Mouse (Mus musculus) intestine, embryonic 15.5 days (tissue): Measurements from ENCODE around the gene Runx1. TPM values are rescaled to one million over a fixed set of nuclear protein-coding genes. Genes with fewer than 3 reads are reported as not detected.
A peak's percentile ranks its signal among the peaks of the same experiment; 100 is the strongest.

ENCODE experiments used
- ATAC-seq: fragments of 200-750 bp; cut with Nextera tagmentation; 2 replicates; pipeline ENCODE4 v1.8.0; 2017; ENCODE audit warnings: moderate TSS enrichment, moderate library complexity
- H3K27ac ChIP-seq: fragments of 300-500 bp; sonication (generic); 2 replicates; pipeline ENCODE4 v1.5.1; 2015; ENCODE audit warnings: mild to moderate bottlenecking, inconsistent platforms
- H3K27me3 ChIP-seq: fragments of 300-500 bp; sonication (generic); replicated peaks from 2 replicates; pipeline ENCODE4 v1.6.1; 2015; ENCODE audit warnings: inconsistent platforms
- H3K36me3 ChIP-seq: fragments of 300-500 bp; sonication (generic); 2 replicates; pipeline ENCODE4 v1.6.1; 2015; ENCODE audit warnings: inconsistent platforms
- H3K4me1 ChIP-seq: fragments of 300-500 bp; sonication (generic); replicated peaks from 2 replicates; pipeline ENCODE4 v1.6.1; 2015; ENCODE audit warnings: inconsistent platforms
- H3K4me2 ChIP-seq: fragments of 300-500 bp; sonication (generic); replicated peaks from 2 replicates; pipeline ENCODE4 v1.6.1; 2015; ENCODE audit warnings: mild to moderate bottlenecking, inconsistent platforms
- H3K4me3 ChIP-seq: fragments of 300-500 bp; sonication (generic); replicated peaks from 2 replicates; pipeline ENCODE4 v1.5.1; 2015; ENCODE audit warnings: inconsistent platforms
- H3K9ac ChIP-seq: fragments of 300-500 bp; sonication (generic); 2 replicates; pipeline ENCODE4 v1.6.1; 2015; ENCODE audit warnings: inconsistent platforms
- H3K9me3 ChIP-seq: fragments of 300-500 bp; sonication (generic); 2 replicates; pipeline ENCODE4 v1.6.1; 2016; ENCODE audit warnings: inconsistent platforms
- WGBS: fragments of 180-500 bp; shearing (Covaris S2); methylation state at CpG from one replicate; pipeline ENCODE4 v1.1.7; 2015; 5-methylcytosine and 5-hydroxymethylcytosine counted together
- polyA plus RNA-seq: library from polyadenylated mRNA; unstranded; fragments of >200 nt; fragmentation: Nextera tagmentation; extraction: Ambion mirVana; gene quantifications from 2 replicates; pipeline ENCODE4 v1.2.1, GENCODE M21; 2015

Runx1 gene
- polyA plus RNA-seq, 1 experiment from 2014 or later: 2.5 TPM

DNA sequence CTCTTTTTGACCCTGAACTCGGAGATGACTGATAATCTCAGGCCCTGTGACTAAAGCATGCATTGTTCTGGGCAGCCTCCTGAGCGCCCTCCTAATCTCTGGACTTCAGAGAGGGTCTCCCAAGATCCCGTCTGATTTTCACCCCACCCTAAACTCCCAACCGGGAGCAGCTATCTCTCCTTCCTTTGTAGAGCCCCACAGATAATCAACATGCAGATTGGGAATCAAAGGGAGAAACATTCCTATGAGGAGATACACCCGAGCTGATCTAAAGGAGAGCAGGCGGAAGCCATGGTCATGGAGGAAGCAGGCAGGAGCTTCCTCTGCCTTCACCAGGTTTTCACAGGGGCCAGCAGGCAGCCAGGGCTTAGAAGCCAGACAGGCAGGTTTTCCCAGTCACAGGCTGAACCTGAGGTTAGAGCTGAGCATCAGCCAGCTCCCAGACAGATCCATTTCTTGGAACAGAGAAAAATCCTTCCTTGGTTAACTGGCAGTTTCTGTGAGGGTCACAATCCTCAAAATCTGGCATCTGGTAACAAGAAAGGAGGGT, 140.1 kb downstream of the Runx1 start:
- no peak overlapping the region for H3K27ac ChIP-seq
- H3K27me3 ChIP-seq: peaks cover 6% of the 10 kb centered on the region; the same call in 1 of the 2 replicates
- WGBS: 45% methylated on average over 6 of the region's 6 CpGs
- 0 out of 2 replicates have a peak, but pooled peaks cover 11% of the 10 kb centered on the region for H3K4me1 ChIP-seq
- ATAC-seq: no peak
- no peak overlapping the region for H3K9ac ChIP-seq
- H3K9me3 ChIP-seq: no peaks in the 10 kb centered on the region
- H3K4me2 ChIP-seq: no peak overlapping the region; the same call in 1 of the 2 replicates
- no peak overlapping the region for H3K4me3 ChIP-seq
- H3K36me3 ChIP-seq: no peaks in the 10 kb centered on the region

DNA sequence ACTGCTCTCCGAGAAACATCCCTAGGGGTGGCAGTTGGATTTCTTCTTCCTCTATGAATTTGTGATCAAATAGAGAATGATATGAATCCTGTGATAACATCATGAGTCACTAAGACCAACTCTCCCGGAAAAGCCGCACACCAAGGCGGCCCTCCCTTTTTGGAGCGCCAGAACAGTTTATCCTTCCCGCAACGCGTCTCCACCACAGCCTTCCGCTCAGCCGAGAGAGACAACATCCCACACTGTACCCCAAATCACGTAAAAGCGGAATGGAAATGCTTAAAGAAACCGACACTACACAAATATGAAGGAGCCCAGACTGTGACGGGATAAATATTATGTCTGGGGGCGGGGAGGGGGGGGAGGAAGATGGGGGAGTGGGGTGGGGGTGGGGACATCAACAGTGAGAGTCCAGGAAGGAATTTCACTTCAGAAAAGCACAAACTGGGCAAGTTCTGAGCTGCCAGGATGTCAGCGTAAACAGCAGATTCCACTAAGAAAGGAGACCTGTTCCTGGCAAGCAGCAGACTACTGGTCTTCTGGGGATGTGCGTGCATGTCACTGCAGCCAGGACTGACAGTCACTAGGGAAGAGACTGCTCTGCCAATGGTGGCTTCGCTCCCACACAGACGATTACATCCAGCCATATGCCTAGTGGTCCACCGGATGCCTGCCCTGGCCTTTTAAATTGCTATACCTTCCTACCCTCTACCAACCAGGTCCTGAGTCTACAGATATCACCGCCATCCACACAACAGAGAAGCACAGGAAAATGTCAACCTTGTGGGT, 141.3 kb downstream of the Runx1 start:
- Histone ChIP-seq H3K9me3 (no peaks in the 10 kb centered on the region), H3K4me1 (0 out of 2 replicates have a peak, but pooled peaks cover 11% of the 10 kb centered on the region), H3K4me3 (no peak overlapping the region), H3K36me3 (no peaks in the 10 kb centered on the region), H3K9ac (no peak overlapping the region), H3K27me3 (peaks cover 4% of the 10 kb centered on the region; the same call in 1 of the 2 replicates), H3K27ac (0 out of 2 replicates have a peak overlapping the region, but pooled peaks have one; percentile 36), H3K4me2 (peak overlapping the region; percentile 33)
- 53% methylated on average over 21 of the region's 21 CpGs for WGBS
- ATAC-seq: no peak

DNA sequence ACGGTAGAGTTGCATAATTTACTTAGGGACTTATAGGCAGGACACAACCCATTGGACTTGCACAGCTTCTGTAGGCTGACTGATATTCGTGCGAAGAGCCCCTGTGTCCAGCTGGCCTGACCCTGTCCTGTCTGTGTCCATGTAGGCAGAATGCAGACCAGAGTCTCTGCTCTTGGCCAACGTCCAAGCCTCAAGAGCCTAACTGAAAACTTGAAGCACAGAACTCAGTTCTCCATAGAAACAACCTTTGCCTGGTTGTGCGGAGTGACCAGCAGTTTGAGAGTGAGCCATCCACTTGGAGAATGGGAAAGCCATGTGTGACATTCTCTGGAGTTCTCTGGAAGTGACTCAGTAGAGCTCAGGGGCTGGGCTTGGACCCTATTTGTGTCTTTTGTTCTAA, 149.3 kb downstream of the Runx1 start:
- Histone ChIP-seq H3K9me3 (no peaks in the 10 kb centered on the region), H3K9ac (no peak overlapping the region), H3K4me3 (no peak overlapping the region), H3K36me3 (no peaks in the 10 kb centered on the region), H3K4me1 (no peaks in the 10 kb centered on the region), H3K27me3 (no peaks in the 10 kb centered on the region), H3K4me2 (no peak overlapping the region), H3K27ac (no peak overlapping the region)
- WGBS: 69% methylated on average over 5 of the region's 5 CpGs
- no peak for ATAC-seq

DNA sequence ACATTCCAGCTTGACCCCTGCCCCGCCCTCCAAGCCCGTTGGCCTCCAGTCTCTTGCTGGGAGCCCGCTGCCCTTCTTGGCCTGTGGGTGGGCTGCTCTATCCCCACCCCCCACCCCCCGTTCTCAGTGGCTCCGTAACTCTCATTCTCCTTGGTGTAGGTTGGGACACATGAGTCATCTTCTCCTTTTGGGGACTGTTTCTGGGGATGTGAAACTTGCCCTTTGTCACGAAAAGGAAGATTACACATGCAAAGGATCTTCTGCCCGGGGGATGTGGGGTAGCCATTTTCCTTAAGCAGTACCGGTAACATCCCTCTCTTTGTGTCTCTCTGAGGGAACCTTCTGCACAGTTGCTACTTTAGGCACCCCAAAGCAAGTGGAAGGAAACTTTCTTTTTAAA, 150.3 kb downstream of the Runx1 start:
- WGBS: 59% methylated on average over 8 of the region's 8 CpGs
- Histone ChIP-seq H3K36me3 (no peaks in the 10 kb centered on the region), H3K27me3 (no peaks in the 10 kb centered on the region), H3K9ac (no peak overlapping the region), H3K4me3 (no peak overlapping the region), H3K4me1 (no peaks in the 10 kb centered on the region), H3K27ac (no peak overlapping the region), H3K4me2 (no peak overlapping the region), H3K9me3 (no peaks in the 10 kb centered on the region)
- no peak for ATAC-seq

DNA sequence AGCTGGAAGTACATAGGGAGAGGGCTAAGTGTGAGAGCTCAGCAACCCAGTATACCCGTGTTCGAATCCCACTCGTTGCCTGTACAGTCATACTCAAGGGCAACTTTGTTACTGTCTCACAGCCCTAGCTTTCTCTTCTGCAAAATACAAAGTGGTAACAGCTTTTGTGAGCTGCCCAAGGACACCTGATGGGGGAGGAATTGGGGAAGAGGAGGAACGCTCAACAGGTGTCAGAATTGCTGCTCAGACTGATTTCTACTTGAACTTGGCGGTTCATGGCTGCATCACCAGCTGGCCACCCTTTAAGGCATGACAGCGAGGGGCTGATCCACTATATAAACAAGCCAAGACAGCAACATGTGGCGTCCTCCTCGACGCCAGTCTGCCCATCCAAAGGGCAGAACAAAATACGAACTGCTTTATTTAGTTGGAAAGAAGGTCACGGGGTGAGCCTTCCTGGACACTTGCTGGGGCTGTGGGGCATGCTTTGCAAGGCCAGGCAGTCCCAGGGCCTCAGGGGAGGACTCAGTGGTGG, 151.0 kb downstream of the Runx1 start:
- Histone ChIP-seq H3K27me3 (no peaks in the 10 kb centered on the region), H3K4me2 (no peak overlapping the region), H3K9ac (no peak overlapping the region), H3K9me3 (no peaks in the 10 kb centered on the region), H3K4me1 (no peaks in the 10 kb centered on the region), H3K36me3 (no peaks in the 10 kb centered on the region), H3K4me3 (no peak overlapping the region), H3K27ac (no peak overlapping the region)
- ATAC-seq: no peak
- WGBS: 65% methylated on average over 11 of the region's 11 CpGs

DNA sequence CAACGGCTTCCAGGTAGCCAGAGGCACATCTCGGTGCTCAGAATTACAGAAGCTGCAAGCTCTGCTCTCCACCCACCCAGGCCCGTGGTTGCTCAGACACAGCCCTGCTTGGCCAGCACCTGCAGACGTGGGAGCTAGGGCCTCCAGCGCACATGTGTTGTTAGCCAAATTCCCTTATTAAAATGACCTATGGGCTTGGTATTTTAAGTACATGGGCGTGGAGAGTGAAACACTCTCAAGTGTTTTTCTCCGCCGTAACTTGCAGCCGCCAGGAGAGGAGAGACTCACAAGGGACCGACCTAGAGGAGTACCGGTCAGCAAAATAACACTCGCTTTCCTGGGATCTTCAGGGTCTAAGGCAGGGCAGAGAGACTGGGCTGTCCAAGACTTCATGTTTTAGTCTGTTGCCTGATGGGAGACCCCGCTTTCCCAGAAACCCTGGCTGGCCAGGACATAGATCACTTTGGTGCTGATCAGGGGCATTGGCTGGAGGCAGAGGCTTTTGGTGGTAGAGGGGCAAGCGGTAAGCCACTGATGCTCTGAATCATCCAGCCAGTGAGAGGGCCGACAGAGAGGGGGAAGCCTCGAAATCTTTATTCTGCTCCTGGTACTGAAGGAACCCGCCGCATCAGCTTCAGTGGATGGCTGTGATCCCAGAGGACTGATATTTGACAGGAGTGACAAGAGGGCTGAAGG, 151.7 kb downstream of the Runx1 start:
- 66% methylated on average over 18 of the region's 18 CpGs for WGBS
- Histone ChIP-seq H3K27me3 (no peaks in the 10 kb centered on the region), H3K4me3 (no peak overlapping the region), H3K4me1 (no peaks in the 10 kb centered on the region), H3K27ac (no peak overlapping the region), H3K9me3 (no peaks in the 10 kb centered on the region), H3K9ac (no peak overlapping the region), H3K4me2 (no peak overlapping the region), H3K36me3 (no peaks in the 10 kb centered on the region)
- ATAC-seq: no peak

DNA sequence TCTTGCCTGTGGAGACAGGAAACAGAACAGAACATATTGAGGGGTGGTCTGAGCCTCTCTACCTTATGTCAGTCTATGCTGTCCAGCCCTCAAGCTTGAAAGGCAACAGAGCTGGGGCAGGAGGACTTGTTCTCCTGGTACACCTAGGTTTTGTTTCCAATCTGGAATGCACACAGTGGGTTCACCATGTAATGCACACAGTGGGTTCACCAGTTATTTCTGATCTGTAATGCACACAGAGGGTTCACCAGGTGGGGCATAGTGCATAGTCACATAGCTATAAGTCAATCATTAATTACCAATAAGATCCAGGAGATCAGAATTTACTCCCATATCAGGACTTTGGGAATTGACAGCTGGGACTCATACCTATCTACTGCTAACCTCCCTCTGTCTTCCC, 157.1 kb downstream of the Runx1 start:
- Histone ChIP-seq H3K36me3 (no peaks in the 10 kb centered on the region), H3K9ac (no peak overlapping the region), H3K4me1 (no peaks in the 10 kb centered on the region), H3K4me3 (no peak overlapping the region), H3K27me3 (no peaks in the 10 kb centered on the region), H3K4me2 (no peak overlapping the region), H3K27ac (no peak overlapping the region), H3K9me3 (no peaks in the 10 kb centered on the region)
- no peak for ATAC-seq

DNA sequence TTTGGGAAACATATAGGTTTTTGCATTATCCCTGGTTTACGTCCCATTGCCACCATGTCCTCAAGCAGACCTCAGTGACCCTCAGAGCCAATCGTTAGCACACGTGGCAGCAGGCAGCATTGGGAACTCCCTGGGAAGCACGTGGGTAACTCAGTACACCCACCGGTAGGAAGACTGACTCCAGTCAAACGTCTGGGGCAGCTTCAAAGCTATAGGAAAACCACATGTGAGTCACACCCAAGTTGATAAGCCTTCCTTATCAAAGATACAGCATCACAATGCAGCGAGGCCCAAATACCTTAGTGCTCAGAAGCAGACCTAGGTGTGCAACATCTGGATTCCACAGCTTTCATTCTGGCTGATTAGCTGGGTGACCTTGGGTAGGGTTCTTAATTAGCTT, 164.2 kb downstream of the Runx1 start:
- Histone ChIP-seq H3K27ac (no peak overlapping the region), H3K4me2 (no peak overlapping the region), H3K27me3 (no peaks in the 10 kb centered on the region), H3K36me3 (no peaks in the 10 kb centered on the region), H3K4me1 (no peaks in the 10 kb centered on the region), H3K4me3 (no peak overlapping the region), H3K9me3 (no peaks in the 10 kb centered on the region), H3K9ac (no peak overlapping the region)
- WGBS: 64% methylated on average over 7 of the region's 7 CpGs
- no peak for ATAC-seq

DNA sequence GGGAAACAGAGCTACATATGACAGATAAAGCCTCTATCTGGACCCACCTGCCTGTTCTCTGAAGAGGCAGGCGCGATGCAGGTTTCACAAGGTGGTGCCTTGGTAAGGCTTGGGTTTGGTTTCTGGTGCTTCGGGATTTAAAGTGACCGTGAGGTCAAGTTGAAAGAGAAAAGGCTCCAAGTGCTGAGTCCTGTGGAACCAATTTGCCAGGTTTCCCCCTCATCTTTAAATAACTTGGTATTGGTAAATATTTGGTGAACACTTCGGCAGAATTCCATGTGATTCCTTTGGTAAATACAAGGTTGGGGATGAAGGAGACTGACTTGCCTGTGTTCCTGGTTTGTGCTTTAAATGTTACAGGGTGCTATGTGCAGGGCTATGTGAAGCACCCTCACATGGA, 169.2 kb downstream of the Runx1 start:
- H3K4me2 ChIP-seq: no peak overlapping the region
- no peak overlapping the region for H3K9ac ChIP-seq
- no peaks in the 10 kb centered on the region for H3K36me3 ChIP-seq
- ATAC-seq: no peak
- H3K4me1 ChIP-seq: 0 out of 2 replicates have a peak, but pooled peaks cover 2% of the 10 kb centered on the region
- WGBS: 72% methylated on average over 5 of the region's 5 CpGs
- H3K27me3 ChIP-seq: no peaks in the 10 kb centered on the region
- H3K27ac ChIP-seq: no peak overlapping the region
- H3K9me3 ChIP-seq: no peaks in the 10 kb centered on the region
- no peak overlapping the region for H3K4me3 ChIP-seq

DNA sequence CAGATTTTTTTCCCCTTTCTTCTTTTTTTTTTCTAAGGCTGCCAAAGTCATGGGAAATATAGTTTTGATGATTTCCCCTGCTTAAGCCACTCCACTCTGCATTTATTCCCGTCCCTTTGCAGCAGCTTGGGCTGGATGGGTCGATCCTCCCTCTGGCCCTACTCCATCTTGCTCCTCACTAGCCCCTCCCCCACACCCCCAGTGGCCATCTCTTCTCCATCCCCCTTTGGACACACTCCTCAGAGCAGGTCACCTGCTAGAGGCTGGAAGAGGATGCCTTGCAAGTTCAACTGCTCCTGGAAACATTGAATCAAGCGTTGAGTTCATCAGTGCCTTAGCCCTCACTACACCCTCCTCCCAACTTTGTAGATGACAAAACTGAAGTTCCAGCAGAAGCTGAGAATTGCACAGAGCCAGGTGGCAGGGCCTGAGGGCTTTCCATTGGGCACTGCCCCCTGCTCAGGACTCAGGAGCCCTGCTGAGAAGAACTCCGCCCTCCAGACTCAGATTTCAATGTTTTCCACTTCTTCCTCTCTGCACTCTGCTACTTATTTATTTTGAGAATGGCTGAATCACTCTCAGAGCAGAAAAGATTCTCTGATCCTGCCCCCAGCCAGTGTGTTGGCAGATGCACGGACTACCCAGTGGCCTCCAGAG, 171.5 kb downstream of the Runx1 start:
- 0 out of 2 replicates have a peak, but pooled peaks cover 2% of the 10 kb centered on the region for H3K4me1 ChIP-seq
- no peak overlapping the region for H3K27ac ChIP-seq
- no peaks in the 10 kb centered on the region for H3K27me3 ChIP-seq
- no peak overlapping the region for H3K9ac ChIP-seq
- no peaks in the 10 kb centered on the region for H3K36me3 ChIP-seq
- H3K4me2 ChIP-seq: no peak overlapping the region
- H3K9me3 ChIP-seq: no peaks in the 10 kb centered on the region
- ATAC-seq: no peak
- no peak overlapping the region for H3K4me3 ChIP-seq
- WGBS: 52% methylated on average over 5 of the region's 5 CpGs

DNA sequence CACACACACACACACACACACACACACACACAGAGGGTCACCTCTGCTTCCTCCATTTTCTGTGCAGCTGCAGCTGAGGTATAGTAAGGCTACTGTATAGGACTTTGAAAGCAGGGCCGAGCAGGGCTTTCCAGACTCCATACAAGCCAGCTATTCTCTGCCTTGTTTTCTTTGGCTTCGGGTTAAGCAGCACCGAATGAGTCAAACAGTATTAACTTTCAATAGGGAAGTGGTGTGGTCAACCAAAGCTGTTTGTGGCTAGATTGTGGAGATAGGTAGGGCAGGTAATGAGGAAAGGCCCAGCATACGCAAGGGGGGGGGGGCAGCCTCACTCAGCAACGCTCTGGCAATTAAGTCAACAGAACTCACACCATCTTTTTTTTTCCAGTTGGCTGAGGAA, 172.1 kb downstream of the Runx1 start:
- ATAC-seq: no peak
- Histone ChIP-seq H3K27me3 (no peaks in the 10 kb centered on the region), H3K9ac (no peak overlapping the region), H3K27ac (no peak overlapping the region), H3K36me3 (no peaks in the 10 kb centered on the region), H3K4me1 (0 out of 2 replicates have a peak, but pooled peaks cover 2% of the 10 kb centered on the region), H3K4me3 (no peak overlapping the region), H3K9me3 (no peaks in the 10 kb centered on the region), H3K4me2 (no peak overlapping the region)
- WGBS: 47% methylated on average over 5 of the region's 5 CpGs

DNA sequence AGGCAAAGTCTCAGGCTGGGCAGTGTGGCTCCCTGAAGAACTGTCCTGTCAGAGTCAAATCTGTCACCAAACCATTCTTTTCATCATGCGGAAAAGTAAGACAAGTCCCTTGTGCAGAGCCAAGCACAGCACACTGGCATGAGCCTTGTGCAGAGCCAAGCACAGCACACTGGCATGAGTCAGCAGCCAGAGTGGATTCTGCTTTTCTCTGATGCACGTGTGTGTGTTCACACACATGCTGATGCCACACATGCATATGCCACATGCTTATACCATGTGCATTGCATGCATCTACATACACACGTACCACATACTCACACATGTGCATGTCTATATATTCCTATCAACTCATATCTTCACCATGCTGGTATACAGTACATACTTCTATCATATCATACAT, 174.7 kb downstream of the Runx1 start:
- Histone ChIP-seq H3K4me2 (no peak overlapping the region), H3K27ac (no peak overlapping the region), H3K27me3 (no peaks in the 10 kb centered on the region), H3K4me3 (no peak overlapping the region), H3K9ac (no peak overlapping the region), H3K4me1 (peaks cover 3% of the 10 kb centered on the region; the same call in 1 of the 2 replicates), H3K36me3 (no peaks in the 10 kb centered on the region), H3K9me3 (no peaks in the 10 kb centered on the region)
- no peak for ATAC-seq
- WGBS: 87% methylated on average over 3 of the region's 3 CpGs
